Mouse (Mus musculus): ENCODE measurements around the gene Ugt3a1. TPM values are rescaled to one million over a fixed set of nuclear protein-coding genes. Genes with fewer than 3 reads are reported as not detected.
"Not testable (repeated sequence)": the region's sequence is repeated elsewhere in the genome, so short reads cannot be mapped to it uniquely, and the experiment has no call there.

Ugt3a1 gene
- polyA plus RNA-seq (2014; fragmentation: Nextera tagmentation; extraction: Ambion mirVana): not detected in 2 replicates

GRCm38 (mm10) chr15:9276838-9277295, at the start of gene Ugt3a1:
Gene Ugt3a1 (plus strand): TSS chr15:9276888.
- Histone ChIP-seq H3K27ac (ENCODE audit: low read depth, low read length) (no peak within 1 kb of the TSS), H3K4me3 (ENCODE audit: low read depth, low read length) (no peak within 1 kb of the TSS), H3K9ac (ENCODE audit: low read depth, low read length) (no peak within 1 kb of the TSS), H3K36me3 (ENCODE audit: control insufficient read depth, insufficient read depth, low read length) (no peaks in the 10 kb centered on the region), H3K27me3 (ENCODE audit: control insufficient read depth, insufficient read depth, low read length) (no peaks in the 10 kb centered on the region), H3K4me2 (no peak within 1 kb of the TSS), H3K4me1 (ENCODE audit: control insufficient read depth, insufficient read depth, low read length) (no peaks in the 10 kb centered on the region), H3K9me3 (replicated peaks; ENCODE audit: control insufficient read depth, low read length) (no peaks in the 10 kb centered on the region)
- 92% methylated on average over 6 of the region's 6 CpGs for WGBS (ENCODE audit: insufficient replicate concordance)
- ATAC-seq (replicated peaks; ENCODE audit: insufficient number of reproducible peaks, low FRiP score, low TSS enrichment): no peak

GRCm38 (mm10) chr15:9230917-9231316, 45.8 kb upstream of the Ugt3a1 start:
- 72% methylated on average over 4 of the region's 4 CpGs for WGBS (ENCODE audit: insufficient replicate concordance)
- not testable (repeated sequence) for ATAC-seq (replicated peaks; ENCODE audit: insufficient number of reproducible peaks, low FRiP score, low TSS enrichment)

GRCm38 (mm10) chr15:9246345-9246744, 30.3 kb upstream of the Ugt3a1 start:
- Histone ChIP-seq H3K27me3 (ENCODE audit: control insufficient read depth, insufficient read depth, low read length) (no peaks in the 10 kb centered on the region), H3K4me1 (ENCODE audit: control insufficient read depth, insufficient read depth, low read length) (no peaks in the 10 kb centered on the region), H3K9me3 (replicated peaks; ENCODE audit: control insufficient read depth, low read length) (no peaks in the 10 kb centered on the region), H3K4me2 (no peak overlapping the region), H3K27ac (ENCODE audit: low read depth, low read length) (no peak overlapping the region), H3K36me3 (ENCODE audit: control insufficient read depth, insufficient read depth, low read length) (no peaks in the 10 kb centered on the region), H3K9ac (ENCODE audit: low read depth, low read length) (no peak overlapping the region), H3K4me3 (ENCODE audit: low read depth, low read length) (no peak overlapping the region)
- no peak for ATAC-seq (replicated peaks; ENCODE audit: insufficient number of reproducible peaks, low FRiP score, low TSS enrichment)

More at GRCm38 (mm10) chr15:9230917-9231316, 45.8 kb upstream of the Ugt3a1 start:
- not testable (repeated sequence) for H3K4me2 ChIP-seq; H3K27ac ChIP-seq (ENCODE audit: low read depth, low read length); H3K4me3 ChIP-seq (ENCODE audit: low read depth, low read length); H3K9me3 ChIP-seq (replicated peaks; ENCODE audit: control insufficient read depth, low read length); H3K4me1 ChIP-seq (ENCODE audit: control insufficient read depth, insufficient read depth, low read length); H3K36me3 ChIP-seq (ENCODE audit: control insufficient read depth, insufficient read depth, low read length); H3K9ac ChIP-seq (ENCODE audit: low read depth, low read length); H3K27me3 ChIP-seq (ENCODE audit: control insufficient read depth, insufficient read depth, low read length)

GRCm38 (mm10) chr15:9252891-9253290, 23.8 kb upstream of the Ugt3a1 start:
- Histone ChIP-seq H3K4me1 (ENCODE audit: control insufficient read depth, insufficient read depth, low read length) (no peaks in the 10 kb centered on the region), H3K27me3 (ENCODE audit: control insufficient read depth, insufficient read depth, low read length) (no peaks in the 10 kb centered on the region), H3K9ac (ENCODE audit: low read depth, low read length) (no peak overlapping the region), H3K4me2 (no peak overlapping the region), H3K36me3 (ENCODE audit: control insufficient read depth, insufficient read depth, low read length) (no peaks in the 10 kb centered on the region), H3K27ac (ENCODE audit: low read depth, low read length) (no peak overlapping the region), H3K4me3 (ENCODE audit: low read depth, low read length) (no peak overlapping the region), H3K9me3 (replicated peaks; ENCODE audit: control insufficient read depth, low read length) (no peaks in the 10 kb centered on the region)
- 86% methylated on average over 3 of the region's 3 CpGs for WGBS (ENCODE audit: insufficient replicate concordance)
- ATAC-seq (replicated peaks; ENCODE audit: insufficient number of reproducible peaks, low FRiP score, low TSS enrichment): no peak

GRCm38 (mm10) chr15:9260621-9261020, 16.1 kb upstream of the Ugt3a1 start:
- Histone ChIP-seq H3K27ac (ENCODE audit: low read depth, low read length) (no peak overlapping the region), H3K4me1 (ENCODE audit: control insufficient read depth, insufficient read depth, low read length) (no peaks in the 10 kb centered on the region), H3K4me3 (ENCODE audit: low read depth, low read length) (no peak overlapping the region), H3K9ac (ENCODE audit: low read depth, low read length) (no peak overlapping the region), H3K9me3 (replicated peaks; ENCODE audit: control insufficient read depth, low read length) (no peaks in the 10 kb centered on the region), H3K36me3 (ENCODE audit: control insufficient read depth, insufficient read depth, low read length) (no peaks in the 10 kb centered on the region), H3K27me3 (ENCODE audit: control insufficient read depth, insufficient read depth, low read length) (no peaks in the 10 kb centered on the region), H3K4me2 (no peak overlapping the region)
- ATAC-seq (replicated peaks; ENCODE audit: insufficient number of reproducible peaks, low FRiP score, low TSS enrichment): no peak
- 68% methylated on average over 3 of the region's 3 CpGs for WGBS (ENCODE audit: insufficient replicate concordance)

GRCm38 (mm10) chr15:9271876-9272275, 4.8 kb upstream of the Ugt3a1 start:
- 67% methylated on average over 7 of the region's 7 CpGs for WGBS (ENCODE audit: insufficient replicate concordance)
- ATAC-seq (replicated peaks; ENCODE audit: insufficient number of reproducible peaks, low FRiP score, low TSS enrichment): no peak

GRCm38 (mm10) chr15:9279026-9279425, 2.3 kb downstream of the Ugt3a1 start:
- no peak overlapping the region for H3K4me3 ChIP-seq (ENCODE audit: low read depth, low read length)
- 78% methylated on average over 3 of the region's 3 CpGs for WGBS (ENCODE audit: insufficient replicate concordance)
- no peaks in the 10 kb centered on the region for H3K4me1 ChIP-seq (ENCODE audit: control insufficient read depth, insufficient read depth, low read length)
- H3K4me2 ChIP-seq: no peak overlapping the region
- H3K27ac ChIP-seq (ENCODE audit: low read depth, low read length): no peak overlapping the region
- H3K9me3 ChIP-seq (replicated peaks; ENCODE audit: control insufficient read depth, low read length): no peaks in the 10 kb centered on the region
- ATAC-seq (replicated peaks; ENCODE audit: insufficient number of reproducible peaks, low FRiP score, low TSS enrichment): no peak
- no peak overlapping the region for H3K9ac ChIP-seq (ENCODE audit: low read depth, low read length)
- H3K36me3 ChIP-seq (ENCODE audit: control insufficient read depth, insufficient read depth, low read length): no peaks in the 10 kb centered on the region
- no peaks in the 10 kb centered on the region for H3K27me3 ChIP-seq (ENCODE audit: control insufficient read depth, insufficient read depth, low read length)

More at GRCm38 (mm10) chr15:9271876-9272275, 4.8 kb upstream of the Ugt3a1 start:
- Histone ChIP-seq H3K4me3 (ENCODE audit: low read depth, low read length) (no peak overlapping the region), H3K9ac (ENCODE audit: low read depth, low read length) (no peak overlapping the region), H3K27ac (ENCODE audit: low read depth, low read length) (no peak overlapping the region), H3K4me1 (ENCODE audit: control insufficient read depth, insufficient read depth, low read length) (no peaks in the 10 kb centered on the region), H3K9me3 (replicated peaks; ENCODE audit: control insufficient read depth, low read length) (no peaks in the 10 kb centered on the region), H3K27me3 (ENCODE audit: control insufficient read depth, insufficient read depth, low read length) (no peaks in the 10 kb centered on the region), H3K4me2 (no peak overlapping the region), H3K36me3 (ENCODE audit: control insufficient read depth, insufficient read depth, low read length) (no peaks in the 10 kb centered on the region)

GRCm38 (mm10) chr15:9279596-9279995, 2.9 kb downstream of the Ugt3a1 start:
- H3K27ac ChIP-seq (ENCODE audit: low read depth, low read length): no peak overlapping the region

GRCm38 (mm10) chr15:9283165-9283564, 6.5 kb downstream of the Ugt3a1 start:
- H3K27ac ChIP-seq (ENCODE audit: low read depth, low read length): no peak overlapping the region
- WGBS (ENCODE audit: insufficient replicate concordance): 86% methylated on average over 2 of the region's 2 CpGs
- H3K36me3 ChIP-seq (ENCODE audit: control insufficient read depth, insufficient read depth, low read length): no peaks in the 10 kb centered on the region
- H3K4me3 ChIP-seq (ENCODE audit: low read depth, low read length): no peak overlapping the region
- no peaks in the 10 kb centered on the region for H3K27me3 ChIP-seq (ENCODE audit: control insufficient read depth, insufficient read depth, low read length)
- no peak overlapping the region for H3K9ac ChIP-seq (ENCODE audit: low read depth, low read length)
- ATAC-seq (replicated peaks; ENCODE audit: insufficient number of reproducible peaks, low FRiP score, low TSS enrichment): no peak
- H3K9me3 ChIP-seq (replicated peaks; ENCODE audit: control insufficient read depth, low read length): no peaks in the 10 kb centered on the region
- no peak overlapping the region for H3K4me2 ChIP-seq
- no peaks in the 10 kb centered on the region for H3K4me1 ChIP-seq (ENCODE audit: control insufficient read depth, insufficient read depth, low read length)

More at GRCm38 (mm10) chr15:9279596-9279995, 2.9 kb downstream of the Ugt3a1 start:
- WGBS (ENCODE audit: insufficient replicate concordance): 82% methylated on average over 3 of the region's 3 CpGs
- no peak overlapping the region for H3K9ac ChIP-seq (ENCODE audit: low read depth, low read length)
- H3K4me1 ChIP-seq (ENCODE audit: control insufficient read depth, insufficient read depth, low read length): no peaks in the 10 kb centered on the region
- no peak overlapping the region for H3K4me3 ChIP-seq (ENCODE audit: low read depth, low read length)
- H3K9me3 ChIP-seq (replicated peaks; ENCODE audit: control insufficient read depth, low read length): no peaks in the 10 kb centered on the region
- no peaks in the 10 kb centered on the region for H3K27me3 ChIP-seq (ENCODE audit: control insufficient read depth, insufficient read depth, low read length)
- no peaks in the 10 kb centered on the region for H3K36me3 ChIP-seq (ENCODE audit: control insufficient read depth, insufficient read depth, low read length)
- H3K4me2 ChIP-seq: no peak overlapping the region
- no peak for ATAC-seq (replicated peaks; ENCODE audit: insufficient number of reproducible peaks, low FRiP score, low TSS enrichment)
